Mouse (Mus musculus): ENCODE results near the gene Kif24.

DNA sequence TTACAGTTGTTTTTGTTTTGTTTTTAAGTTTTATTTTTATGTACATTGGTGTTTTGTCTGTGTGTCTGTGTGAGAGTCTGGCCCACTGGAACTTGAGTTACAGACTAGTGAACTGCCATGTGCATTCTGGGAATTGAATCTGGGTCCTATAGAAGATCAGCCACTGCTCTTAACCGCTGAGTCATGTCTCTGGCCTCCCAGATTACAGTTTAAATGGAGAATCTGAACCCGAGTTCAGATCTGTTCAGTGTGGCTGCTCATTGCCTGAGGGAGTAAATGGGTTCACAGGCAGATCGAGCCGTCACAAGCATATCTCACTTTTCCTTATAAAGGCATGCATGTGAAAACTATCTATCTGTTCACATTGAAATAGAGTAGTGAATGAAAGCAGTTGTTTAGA lies 111.9 kb downstream of the Kif24 start:
- no peak for TF ChIP-seq CTCF (IDR thresholded peaks at IDR 0.05; ENCODE audit: borderline replicate concordance, insufficient read depth, low read depth, low read length)
- no peak for TF ChIP-seq POLR2A (IDR thresholded peaks at IDR 0.05; ENCODE audit: borderline replicate concordance, insufficient read depth, low read length)
